Mouse (Mus musculus) 3T3-L1 (cell line): ENCODE measurements at regions not wholly inside any gene's neighbourhood (a gene's known extent, or its start where the extent isn't known, plus 50 kb on each side); places are given as distances from the start of the nearest gene placed in this dataset.

Source experiments
- DNase-seq: peaks from one replicate; pipeline ENCODE4 v3.0.0-alpha.2; 2015; ENCODE audit warnings: low read depth, low spot score

GRCm38 (mm10) chr4:9132982-9133625, 894.3 kb upstream of the Car8 start:
- DNase-seq, result peak; percentile 70

- DNase-seq, result no peak
Observed at GRCm38 (mm10) chr4:9132356-9132755, 893.5 kb upstream of the Car8 start.

GRCm38 (mm10) chr4:9131610-9132009, 892.8 kb upstream of the Car8 start:
- DNase-seq, result no peak

GRCm38 (mm10) chr4:9125236-9125963, 886.6 kb upstream of the Car8 start:
- DNase-seq, result peak; percentile 33

- DNase-seq, result no peak
Observed at GRCm38 (mm10) chr4:9124586-9125232, 885.9 kb upstream of the Car8 start.

GRCm38 (mm10) chr4:9124109-9124508, 885.3 kb upstream of the Car8 start:
- DNase-seq, result no peak

GRCm38 (mm10) chr4:9123396-9124031, 884.7 kb upstream of the Car8 start:
- DNase-seq, result no peak

- DNase-seq, result no peak
Observed at GRCm38 (mm10) chr4:9122639-9123286, 883.9 kb upstream of the Car8 start.

GRCm38 (mm10) chr4:9116955-9117647, 878.3 kb upstream of the Car8 start:
- no peak for DNase-seq

- peak; percentile 9 for DNase-seq
Observed at GRCm38 (mm10) chr4:9115874-9116273, 877.0 kb upstream of the Car8 start.

GRCm38 (mm10) chr4:9113982-9114381, 875.1 kb upstream of the Car8 start:
- DNase-seq, result no peak

- peak; percentile 40 for DNase-seq
Observed at GRCm38 (mm10) chr4:9110355-9110754, 871.5 kb upstream of the Car8 start.

GRCm38 (mm10) chr4:9107295-9107694, 868.5 kb upstream of the Car8 start:
- DNase-seq, result no peak

- no peak for DNase-seq
Observed at GRCm38 (mm10) chr4:9106778-9107177, 867.9 kb upstream of the Car8 start.

- DNase-seq, result no peak
Observed at GRCm38 (mm10) chr4:9104657-9105056, 865.8 kb upstream of the Car8 start.

GRCm38 (mm10) chr4:9103958-9104357, 865.1 kb upstream of the Car8 start:
- DNase-seq, result peak; percentile 67

GRCm38 (mm10) chr4:9096809-9097700, 858.2 kb upstream of the Car8 start:
- peak; percentile 91 for DNase-seq

GRCm38 (mm10) chr4:9096274-9096673, 857.4 kb upstream of the Car8 start:
- no peak for DNase-seq

GRCm38 (mm10) chr4:9095646-9096045, 856.8 kb upstream of the Car8 start:
- no peak for DNase-seq

- no peak for DNase-seq
Observed at GRCm38 (mm10) chr4:9094522-9094921, 855.7 kb upstream of the Car8 start.
